Mouse (Mus musculus): ENCODE data around the gene Gng3. TPM values are rescaled to one million over a fixed set of nuclear protein-coding genes. Genes with fewer than 3 reads are reported as not detected.
A peak's percentile ranks its signal among the peaks of the same experiment; 100 is the strongest.
"Not testable (repeated sequence)": the region's sequence is repeated elsewhere in the genome, so short reads cannot be mapped to it uniquely, and the experiment has no call there.

Gene Gng3
- total RNA-seq (2015) (0.07 and 0.22 TPM in 2 replicates), total RNA-seq (2017) (not detected in 2 replicates)

DNA sequence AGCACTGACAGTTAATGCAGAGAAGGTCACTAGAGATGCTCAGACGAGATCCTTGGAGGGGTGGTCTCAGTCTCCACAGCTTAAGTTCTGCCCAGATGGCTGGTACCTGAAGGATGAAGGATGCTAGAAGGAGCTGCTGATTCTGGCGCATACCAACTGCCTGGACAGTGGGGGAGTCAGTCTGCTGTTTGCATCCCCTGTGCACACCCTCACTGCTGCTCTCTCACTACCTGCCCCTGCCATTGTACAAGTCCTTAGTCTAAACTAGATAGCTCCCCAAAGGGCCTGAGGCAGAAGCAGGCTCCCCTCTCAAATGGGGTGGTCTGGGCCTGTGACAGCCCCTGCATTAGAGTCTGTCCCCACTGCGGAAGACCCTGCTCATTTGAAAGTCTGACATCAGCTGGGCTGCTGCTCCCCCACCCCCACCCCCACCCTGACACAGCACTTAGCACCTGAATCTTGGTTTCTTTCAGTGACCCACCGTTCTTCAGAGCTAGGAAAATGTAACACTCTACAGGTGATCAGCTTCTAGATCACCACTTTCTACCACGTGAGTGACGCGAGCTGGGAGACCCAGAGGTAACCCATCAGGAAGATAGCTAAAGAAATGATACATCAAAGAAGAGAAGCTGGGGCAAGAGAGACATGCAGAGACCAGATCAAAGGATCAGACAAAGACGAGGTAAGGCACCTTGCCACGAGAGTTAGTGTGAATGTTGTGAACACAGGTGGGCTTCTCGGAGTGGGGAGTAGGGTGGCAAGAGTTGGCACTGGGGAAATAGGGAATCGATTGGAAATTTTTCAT, at the start of gene Gng3:
Gene Gng3, minus strand, starts transcription at position 92 of the 805 bp plus-strand sequence.
- no peak for ATAC-seq (replicated peaks; ENCODE audit: poor library complexity)

DNA sequence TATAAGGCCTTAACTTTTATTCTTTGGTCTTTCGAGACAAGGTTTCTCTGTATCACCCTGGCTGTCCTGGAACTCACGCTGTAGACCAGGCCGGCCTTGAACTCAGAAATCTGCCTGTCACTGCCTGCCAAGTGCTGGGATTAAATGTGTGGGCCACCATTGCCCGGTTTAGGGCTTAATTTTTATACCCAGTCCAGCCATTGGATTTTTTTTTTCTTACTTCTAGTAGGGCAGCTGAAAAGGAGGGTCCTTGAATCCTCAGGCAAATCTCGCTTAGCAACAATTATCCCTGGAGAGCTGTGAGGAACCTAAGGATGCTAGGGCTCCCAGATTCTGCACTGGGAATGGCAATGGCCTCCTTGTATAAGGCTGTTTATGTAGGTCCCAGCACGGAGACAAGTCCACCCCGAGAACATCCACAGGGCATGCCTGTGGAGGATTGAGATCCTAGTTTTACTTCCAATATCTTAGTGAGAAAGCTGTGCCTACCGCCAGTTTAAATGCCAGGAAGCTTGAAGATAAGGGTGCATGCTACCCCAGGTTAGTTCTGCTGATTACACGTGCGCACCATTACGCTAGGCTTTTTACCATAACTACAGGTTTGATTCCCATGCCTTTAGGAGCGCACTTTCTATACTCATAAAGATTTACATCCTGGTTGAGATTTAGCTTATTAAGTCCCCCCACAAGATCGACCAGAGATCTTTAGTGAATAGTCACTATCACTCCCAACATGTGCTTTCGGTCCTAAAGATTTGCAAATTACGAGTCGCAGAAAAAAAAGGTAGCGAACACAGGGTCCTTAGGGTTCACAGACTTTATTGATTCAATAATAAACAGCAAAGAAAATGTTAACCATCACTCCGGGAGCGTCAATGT, 48.8 kb upstream of the Gng3 start:
- ATAC-seq (replicated peaks; ENCODE audit: poor library complexity) = 0 out of 2 replicates have a peak, but pooled peaks have one; percentile 9

DNA sequence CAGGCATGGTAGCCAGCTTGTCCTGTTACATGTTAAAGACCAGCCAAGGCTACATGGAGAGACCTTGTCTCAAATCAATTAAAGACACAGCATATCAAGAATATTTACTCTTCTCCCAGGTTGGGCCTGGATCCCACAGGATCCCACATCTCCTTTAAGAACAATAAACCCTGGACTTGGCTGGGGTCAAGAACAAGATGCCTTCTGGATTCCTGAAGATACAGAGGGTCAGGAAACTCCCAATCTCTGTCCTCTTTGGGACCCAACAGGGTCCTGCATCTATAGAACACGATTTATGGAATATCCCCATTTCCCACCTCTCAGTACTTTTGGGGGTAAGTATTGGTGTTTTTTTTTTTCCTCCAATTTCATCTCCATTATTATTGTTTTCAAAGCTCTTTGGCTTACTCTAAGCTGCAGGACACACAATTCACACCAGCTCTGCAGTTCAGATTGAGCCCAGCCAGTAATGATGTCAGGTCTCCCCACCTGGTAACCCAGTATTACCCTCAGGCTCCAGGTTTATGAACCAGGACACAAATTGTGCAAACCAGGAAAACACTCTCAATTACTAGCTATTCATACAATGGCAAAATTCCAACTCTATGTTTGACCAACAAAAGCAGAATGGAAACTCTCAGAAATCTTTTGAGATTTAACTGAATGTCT, 48.1 kb upstream of the Gng3 start:
- ATAC-seq (replicated peaks; ENCODE audit: poor library complexity) = no peak

DNA sequence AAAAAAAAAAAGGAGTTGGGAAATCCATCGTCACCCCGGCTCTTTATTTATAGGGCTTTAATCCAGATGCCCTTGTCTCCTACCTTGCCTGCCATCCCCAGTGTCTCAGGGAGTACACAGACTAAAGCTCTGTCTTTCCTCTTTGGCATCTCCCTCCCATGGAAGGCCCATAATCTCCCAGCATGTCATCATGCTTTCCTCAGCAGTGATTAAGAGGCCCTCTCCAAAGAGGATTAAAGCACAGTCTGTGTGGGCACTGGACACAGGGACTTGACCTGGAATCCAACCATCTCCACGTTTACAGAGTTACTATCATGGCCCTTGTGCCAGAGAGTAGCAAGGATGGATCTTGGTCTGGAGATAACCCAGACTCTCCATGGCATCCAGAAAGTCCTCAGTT, 44.6 kb upstream of the Gng3 start, which contains the start of the genes Lbhd1 and Gm49403:
Gene Lbhd1, plus strand, starts transcription at position 117 of the 400 bp plus-strand sequence.
Gene Gm49403, plus strand, starts transcription at position 315 of the 400 bp plus-strand sequence.
- no peak for ATAC-seq (replicated peaks; ENCODE audit: poor library complexity)

DNA sequence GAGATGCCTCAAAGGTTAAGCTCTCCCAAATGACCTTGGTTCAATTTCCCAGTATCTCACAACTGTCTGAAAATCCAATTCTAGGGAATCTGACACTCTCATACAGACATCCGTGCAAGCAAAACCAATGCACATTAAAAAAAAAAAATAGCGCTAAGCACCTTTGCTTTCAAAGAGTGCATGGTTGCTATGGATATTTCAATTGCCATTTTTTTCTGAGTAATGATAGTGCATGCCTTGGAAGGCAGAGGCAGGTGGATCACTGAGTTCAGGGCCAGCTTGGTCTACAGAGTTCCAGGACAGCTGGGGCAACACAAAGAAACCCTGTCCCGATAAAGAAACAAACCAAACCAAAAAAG, 42.0 kb upstream of the Gng3 start:
- peak; percentile 21 for ATAC-seq (replicated peaks; ENCODE audit: poor library complexity)

DNA sequence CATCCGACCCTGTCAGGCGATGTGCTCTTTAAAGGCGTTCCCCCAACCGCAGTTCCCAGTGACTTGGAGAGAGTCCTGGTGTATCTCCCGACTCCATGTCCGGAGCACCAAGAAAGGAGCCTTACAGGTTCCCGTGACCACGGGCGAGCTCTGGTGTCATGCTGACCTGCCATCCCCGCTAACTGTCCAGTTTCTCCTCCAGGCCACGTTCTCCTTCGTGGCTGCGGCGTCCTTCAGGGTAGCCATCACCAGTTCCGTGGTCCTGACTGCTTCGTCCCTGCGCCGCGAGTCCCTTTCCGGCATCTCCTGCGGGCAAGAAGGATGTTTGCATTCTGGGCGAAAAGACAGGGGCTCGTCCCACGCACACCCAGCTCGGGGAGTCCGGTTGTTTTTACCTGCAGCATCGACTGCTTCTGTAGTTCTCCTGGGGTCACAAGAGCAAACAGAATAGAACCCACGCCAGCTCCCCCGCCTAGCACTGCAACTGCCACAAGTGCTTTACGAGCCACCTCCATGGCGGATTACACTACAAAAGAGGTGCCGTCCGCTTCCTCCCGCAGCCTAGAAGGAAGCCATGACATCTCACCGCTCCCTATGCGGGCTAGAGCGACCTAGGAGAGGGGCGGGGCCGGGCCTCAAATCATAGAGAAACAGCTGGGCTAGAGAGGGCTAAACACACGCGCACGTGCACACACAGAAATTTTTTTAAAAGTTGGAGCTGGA, 41.5 kb upstream of the Gng3 start, which contains the start of gene Uqcc3:
Gene Uqcc3, minus strand, starts transcription at position 613 of the 723 bp plus-strand sequence.
- peak; percentile 98 for ATAC-seq (replicated peaks; ENCODE audit: poor library complexity)

DNA sequence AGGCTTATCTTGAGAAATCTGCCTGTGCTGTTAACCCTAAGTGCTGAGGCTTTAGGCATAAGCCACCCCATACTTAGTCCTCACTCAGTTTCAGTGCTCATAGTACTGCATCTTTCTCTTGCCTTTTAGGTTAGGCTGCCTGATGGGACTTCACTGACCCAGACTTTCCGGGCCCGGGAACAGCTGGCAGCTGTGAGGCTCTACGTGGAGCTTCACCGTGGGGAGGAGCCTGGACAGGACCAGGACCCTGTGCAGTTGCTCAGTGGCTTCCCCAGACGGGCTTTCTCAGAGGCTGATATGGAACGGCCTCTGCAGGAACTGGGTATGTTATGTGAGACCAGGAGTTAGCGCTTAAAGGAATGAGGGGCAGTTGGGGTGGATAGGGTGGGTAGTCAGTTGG, 36.0 kb upstream of the Gng3 start:
- no peak for ATAC-seq (replicated peaks; ENCODE audit: poor library complexity)

DNA sequence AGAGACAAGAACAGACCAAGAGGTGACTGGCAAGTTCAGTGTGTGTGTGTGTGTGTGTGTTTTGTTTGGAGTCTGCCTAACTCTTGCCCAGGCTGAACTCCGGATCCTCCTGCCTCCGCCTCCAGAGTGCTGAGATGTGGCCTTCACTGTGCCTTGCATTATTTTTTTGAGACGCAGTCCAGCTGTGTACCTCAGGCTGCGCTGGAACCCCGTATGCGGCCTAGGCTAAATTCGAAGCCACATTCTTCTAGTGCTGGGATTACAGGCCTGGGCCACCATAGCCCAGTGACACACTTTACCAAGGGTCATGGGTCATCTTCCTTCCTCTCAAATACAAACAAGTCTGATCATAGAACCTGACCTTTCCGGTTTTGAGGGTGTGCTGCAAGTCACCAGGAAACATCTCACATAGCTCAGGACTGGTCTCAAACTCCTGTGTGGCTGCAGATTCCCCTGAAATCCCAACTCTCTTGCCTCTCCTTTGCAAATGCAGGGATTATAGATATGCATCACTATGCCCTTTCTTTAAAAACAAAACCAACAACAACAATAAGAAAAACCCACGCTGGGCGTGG, 33.4 kb upstream of the Gng3 start:
- no peak for ATAC-seq (replicated peaks; ENCODE audit: poor library complexity)

DNA sequence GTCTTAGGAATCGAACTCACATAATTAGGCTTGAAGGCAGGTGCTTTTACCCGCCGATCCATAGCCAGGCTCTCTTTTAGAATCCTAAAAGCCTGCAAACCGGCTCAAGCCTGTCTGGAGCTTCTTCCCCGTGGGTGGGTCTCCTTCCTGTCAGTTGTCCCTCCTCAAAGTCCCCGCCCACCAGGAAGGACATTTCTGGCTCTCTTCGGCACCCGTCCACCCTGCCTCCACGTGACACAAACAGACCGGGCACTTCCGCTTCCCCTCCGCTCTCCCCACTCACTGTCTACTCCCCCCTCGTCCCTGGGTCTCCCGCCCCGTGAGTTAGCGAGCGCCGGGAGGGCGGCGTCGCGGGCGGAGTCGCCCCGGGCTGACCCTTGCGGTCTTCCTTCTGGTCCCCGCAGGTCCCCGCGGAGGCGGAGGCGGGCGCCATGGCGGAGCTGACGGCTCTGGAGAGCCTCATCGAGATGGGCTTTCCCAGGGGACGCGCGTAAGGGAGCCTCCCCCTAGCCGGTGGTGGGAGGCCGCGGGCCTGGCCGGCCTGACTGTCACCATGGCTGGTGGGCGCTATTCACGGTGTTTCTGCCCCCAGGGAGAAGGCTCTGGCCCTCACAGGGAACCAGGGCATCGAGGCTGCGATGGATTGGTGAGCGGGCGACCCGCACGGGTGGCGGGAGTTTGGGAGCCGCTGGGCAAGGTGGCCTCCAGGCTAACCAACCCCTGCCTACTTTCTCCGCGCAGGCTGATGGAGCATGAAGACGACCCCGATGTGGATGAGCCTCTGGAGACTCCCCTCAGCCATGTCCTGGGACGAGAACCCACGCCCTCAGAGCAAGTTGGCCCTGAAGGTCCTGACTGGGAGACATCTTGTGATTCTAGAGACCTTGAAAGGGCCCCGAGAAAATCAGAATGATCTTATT, 32.5 kb upstream of the Gng3 start, which contains the start of gene Ubxn1:
Gene Ubxn1, plus strand, starts transcription at position 230 of the 920 bp plus-strand sequence.
- peak; percentile 99 for ATAC-seq (replicated peaks; ENCODE audit: poor library complexity)

DNA sequence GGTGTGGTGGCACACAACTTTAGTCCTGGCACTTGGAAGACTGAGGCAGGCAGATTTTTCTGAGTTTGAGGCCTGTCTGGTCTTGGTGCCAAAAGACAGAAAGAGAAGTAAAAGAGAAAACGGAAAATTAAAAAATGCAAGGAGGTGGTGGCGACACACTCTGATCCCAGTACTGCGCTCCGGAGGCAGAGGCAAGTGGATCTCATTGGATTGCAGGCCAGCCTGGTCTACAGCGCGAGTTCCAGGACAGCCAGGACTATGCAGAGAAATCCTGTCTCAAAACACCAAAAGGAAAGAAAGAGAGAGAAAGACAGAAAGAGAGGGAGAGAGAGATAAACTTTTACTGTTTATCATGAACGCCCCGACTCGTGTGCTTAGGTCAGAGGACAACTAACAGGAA, 31.8 kb upstream of the Gng3 start:
- ATAC-seq (replicated peaks; ENCODE audit: poor library complexity) = peak; percentile 6; the same call in 1 of the 2 replicates

DNA sequence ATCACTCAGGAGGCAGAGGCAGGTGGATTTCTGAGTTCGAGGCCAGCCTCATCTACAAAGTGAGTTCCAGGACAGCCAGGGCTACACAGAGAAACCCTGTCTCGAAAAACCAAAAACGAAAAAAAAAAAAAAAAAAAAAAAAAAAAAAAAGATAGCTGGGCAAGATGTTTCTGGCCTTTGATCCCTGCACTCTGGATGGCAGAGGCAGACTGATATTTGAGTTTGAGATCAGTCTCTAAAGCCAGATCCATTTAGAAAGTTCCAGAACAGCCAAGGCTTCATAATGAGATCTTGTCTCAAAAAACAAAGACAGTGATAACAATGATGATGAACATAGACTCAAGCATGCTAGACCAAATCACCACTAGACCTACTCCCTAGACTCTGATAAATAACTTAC, 31.4 kb upstream of the Gng3 start:
- ATAC-seq (replicated peaks; ENCODE audit: poor library complexity) = not testable (repeated sequence)

DNA sequence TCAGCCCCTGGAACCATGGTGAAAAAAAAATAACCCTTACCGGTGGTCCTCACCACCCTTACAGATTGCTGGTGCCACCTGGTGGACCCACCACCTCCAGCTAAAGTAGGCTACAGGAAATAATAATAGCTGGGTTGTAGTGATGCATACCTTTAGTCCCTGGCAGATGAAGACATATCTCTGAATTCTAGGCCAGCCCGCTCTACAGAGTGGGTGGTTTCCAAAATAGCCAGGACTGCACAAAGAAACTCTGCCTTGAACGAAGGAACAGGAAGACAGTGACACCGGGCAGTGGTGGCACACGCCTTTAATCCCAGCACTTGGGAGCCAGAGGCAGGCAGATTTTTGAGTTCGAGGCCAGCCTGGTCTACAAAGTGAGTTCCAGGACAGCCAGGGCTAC, 25.3 kb upstream of the Gng3 start:
- ATAC-seq (replicated peaks; ENCODE audit: poor library complexity) = no peak

DNA sequence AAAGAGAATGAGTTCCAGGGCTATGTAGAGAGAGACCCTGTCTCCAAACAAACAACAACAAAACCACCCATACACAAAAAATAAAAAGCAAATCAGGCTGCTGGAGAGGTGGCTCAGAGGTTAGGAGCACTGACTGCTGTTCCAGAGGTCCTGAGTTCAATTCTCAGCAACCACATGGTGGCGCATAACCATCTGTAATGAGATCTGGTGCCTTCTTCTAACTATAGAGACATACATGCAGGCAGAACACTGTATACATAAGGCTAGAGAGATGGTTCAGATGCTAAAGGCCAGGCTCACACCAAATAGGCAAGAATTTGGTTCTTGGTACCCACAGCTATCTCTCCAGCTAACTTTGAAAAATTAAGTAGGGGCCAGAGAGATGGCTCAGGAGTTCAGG, 20.0 kb upstream of the Gng3 start:
- no peak for ATAC-seq (replicated peaks; ENCODE audit: poor library complexity)

DNA sequence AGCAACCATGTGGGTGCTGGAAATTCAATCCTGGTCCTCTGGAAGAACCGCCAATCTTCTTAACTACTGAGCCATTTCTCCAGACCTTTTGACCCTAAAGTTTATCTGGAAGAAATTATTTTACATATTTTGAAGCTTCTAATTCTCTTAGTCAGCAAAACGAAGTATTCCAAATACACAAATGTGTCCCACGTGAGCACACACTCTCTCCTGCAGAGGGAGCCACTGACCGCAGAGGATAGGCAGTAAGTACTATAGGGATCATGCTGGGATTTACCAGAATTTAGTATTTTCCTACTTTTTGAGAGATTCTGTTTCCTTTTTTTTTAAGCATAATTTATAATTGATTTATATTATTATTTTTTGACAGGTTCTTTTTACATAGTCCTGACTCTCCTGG, 18.7 kb upstream of the Gng3 start:
- ATAC-seq (replicated peaks; ENCODE audit: poor library complexity) = peak; percentile 80

DNA sequence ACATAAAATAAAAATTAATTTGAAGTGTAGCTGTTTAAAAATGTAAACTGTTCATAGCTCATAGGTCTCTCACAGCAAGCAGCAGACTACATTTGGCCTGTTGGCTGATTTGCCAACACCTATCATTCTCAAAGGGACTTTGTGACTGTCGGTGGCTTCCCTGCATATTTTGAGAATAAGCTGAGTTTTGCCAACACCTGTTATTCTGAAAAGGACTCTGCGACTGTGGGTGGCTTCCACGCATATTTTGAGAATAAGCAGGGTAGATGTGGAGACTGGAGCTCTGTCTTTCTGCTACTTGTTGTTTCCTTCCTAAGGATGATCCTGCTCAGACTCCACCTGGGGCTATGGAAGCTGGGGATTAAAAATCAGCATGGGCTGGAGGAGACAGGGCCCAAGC, 14.1 kb upstream of the Gng3 start:
- no peak for ATAC-seq (replicated peaks; ENCODE audit: poor library complexity)

DNA sequence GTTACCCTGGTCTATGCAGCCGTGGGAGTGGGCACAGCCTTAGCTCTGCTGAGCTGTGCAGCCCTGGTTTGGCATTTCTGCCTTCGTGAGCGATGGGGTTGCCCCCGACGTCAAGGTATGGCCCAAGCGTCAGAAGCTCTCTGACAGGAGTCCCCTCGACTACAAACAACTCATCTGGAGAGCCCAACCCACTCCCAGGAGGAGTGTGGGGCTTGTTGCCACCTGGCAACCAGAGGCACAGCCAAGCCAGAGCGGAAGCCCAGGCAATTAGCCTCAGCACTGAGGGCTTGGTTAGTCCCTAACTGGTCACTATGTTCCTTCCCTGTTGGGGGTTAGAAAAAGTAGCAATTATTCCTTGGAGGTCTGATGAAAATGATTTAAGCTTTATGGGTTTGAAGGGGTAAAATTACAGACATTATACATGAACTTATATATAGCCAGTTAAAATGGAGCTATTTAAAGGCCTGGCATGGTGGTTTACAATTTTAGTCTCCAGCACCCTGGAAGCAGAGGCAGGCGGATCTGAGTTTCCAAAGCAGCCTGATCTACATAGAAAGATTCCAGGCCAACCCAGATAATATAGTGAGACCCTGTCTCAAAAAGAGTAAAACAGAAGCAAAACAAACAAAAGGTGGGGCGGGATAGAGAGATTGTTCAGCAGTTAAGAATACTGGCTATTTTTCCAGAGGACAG, 13.4 kb upstream of the Gng3 start:
- ATAC-seq (replicated peaks; ENCODE audit: poor library complexity) = no peak

DNA sequence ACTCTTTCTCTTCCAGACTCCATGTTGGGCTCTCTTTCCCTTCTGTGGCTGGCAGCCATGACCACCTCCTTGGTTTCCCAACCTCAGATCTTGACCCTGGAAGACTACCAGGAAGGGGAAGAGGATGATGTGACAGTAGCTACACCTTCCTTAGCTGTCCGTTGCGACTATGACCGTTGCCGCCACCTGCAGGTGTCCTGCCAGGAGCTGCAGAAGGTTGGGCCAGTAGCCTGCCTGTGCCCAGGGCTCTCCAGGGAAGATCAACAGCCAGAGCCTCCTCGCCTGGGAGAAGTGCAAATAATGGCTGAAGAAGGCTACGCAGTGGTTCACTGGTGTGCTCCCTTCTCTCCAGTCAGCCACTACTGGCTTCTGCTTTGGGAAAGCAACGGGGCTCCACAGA, 12.6 kb upstream of the Gng3 start:
- no peak for ATAC-seq (replicated peaks; ENCODE audit: poor library complexity)

DNA sequence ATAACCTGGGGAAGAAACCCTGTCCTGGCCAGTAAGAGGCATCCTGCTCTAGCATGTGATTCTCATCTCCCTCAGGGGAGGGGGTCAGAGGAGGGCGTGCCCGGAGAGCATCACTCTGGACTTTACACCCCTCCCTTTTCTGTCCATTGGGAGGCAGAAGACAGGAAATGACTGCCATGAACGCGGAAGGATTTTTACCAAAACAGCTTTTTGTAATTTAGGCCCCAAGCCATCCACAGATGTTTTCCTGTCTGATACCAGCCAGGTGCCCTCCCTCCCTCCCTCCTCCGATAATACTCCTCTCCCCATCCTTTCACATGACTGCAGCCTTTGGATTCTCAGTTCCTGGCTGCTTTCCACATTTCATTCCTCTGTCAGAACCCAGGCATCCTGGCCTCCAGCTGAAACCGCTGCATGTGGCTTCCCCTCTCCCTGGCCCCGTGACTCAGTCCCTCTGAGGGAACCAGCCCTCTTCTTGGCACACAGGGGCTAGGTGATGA, 11.5 kb upstream of the Gng3 start, which contains the start of gene Lrrn4cl:
Gene Lrrn4cl, plus strand, starts transcription at position 367 of the 500 bp plus-strand sequence.
- ATAC-seq (replicated peaks; ENCODE audit: poor library complexity) = no peak
